Mouse (Mus musculus): ENCODE results near the gene Islr2.

DNA sequence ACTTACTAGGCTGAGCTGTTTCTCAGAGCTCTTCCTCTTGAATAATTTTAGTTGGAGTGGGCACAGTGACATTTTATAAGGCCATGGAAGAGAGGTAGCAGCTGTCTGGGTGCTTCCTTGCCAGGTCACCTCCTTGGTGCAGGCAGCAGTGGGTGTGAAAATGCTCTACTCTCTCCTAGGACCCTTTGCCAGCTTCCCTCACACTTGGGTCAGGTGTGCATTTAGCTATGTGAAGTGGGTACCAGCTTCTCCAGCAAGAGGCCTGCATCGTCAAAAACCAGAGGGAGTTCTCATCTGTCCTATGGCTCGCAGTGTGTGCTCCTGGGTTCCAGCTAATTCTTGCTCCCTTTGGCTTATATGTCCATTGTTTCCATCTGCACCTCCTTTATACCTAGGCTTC is 24.7 kb downstream of the Islr2 start:
- TF ChIP-seq POLR2A (IDR thresholded peaks at IDR 0.05; ENCODE audit: extremely low read depth, insufficient read depth, low read length), result no peak
- TF ChIP-seq CTCF (IDR thresholded peaks at IDR 0.05; ENCODE audit: extremely low read depth, insufficient read depth, low read length), result no peak

Data from cortical plate, adult 2 months (tissue).